Mouse (Mus musculus) ES-E14 (cell line): ENCODE measurements around the gene Trim54.

Experiments
- CHD2 ChIP-seq: IDR thresholded peaks from 2 replicates; pipeline ENCODE4 v1.6.1; 2014; ENCODE audit warnings: mild to moderate bottlenecking, low read depth, low read length, inconsistent platforms
- HCFC1 ChIP-seq: IDR thresholded peaks from 2 replicates; pipeline ENCODE4 v1.6.1; 2012; ENCODE audit warnings: low read length, inconsistent platforms, borderline replicate concordance; ENCODE audit not compliant: insufficient read depth
- ZC3H11A ChIP-seq: IDR thresholded peaks from 2 replicates; pipeline ENCODE4 v1.6.1; 2012; ENCODE audit warnings: low read depth, mild to moderate bottlenecking, inconsistent platforms, low read length, borderline replicate concordance
- ZNF384 ChIP-seq: IDR thresholded peaks from 2 replicates; pipeline ENCODE4 v1.6.1; 2012; ENCODE audit warnings: low read depth, low read length, inconsistent platforms

DNA sequence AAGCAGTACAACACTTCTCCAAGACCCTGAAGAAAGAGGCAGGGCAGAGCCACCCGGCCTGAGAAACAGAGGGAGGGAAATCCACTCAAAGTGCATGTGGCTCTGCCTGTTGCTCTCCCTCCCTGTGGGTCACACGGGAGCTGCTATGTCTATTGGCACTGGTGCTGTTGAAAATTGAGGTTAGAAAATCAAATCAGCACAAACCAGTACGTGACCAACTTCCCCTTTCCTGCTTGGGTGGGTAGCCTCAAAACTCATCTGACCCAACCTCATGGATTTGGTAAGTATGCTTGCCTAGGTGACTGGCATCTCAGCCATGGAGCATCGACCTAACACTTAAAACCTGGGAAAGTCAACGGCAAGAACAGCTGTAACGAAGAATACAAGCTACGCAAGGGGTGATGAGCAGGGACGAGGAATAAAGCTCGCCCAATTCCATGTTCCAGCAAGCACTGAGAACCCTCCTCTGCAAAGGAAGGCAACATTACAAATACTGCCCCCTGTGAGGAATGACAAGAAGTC lies 10.6 kb upstream of the Trim54 start, which contains the start of gene Dnajc5g:
- TF ChIP-seq ZC3H11A (no peak), HCFC1 (no peak), CHD2 (no peak), ZNF384 (no peak)
